Mouse (Mus musculus) lung, embryonic 15.5 days (tissue): Measurements from ENCODE around the gene Dusp27. TPM values are rescaled to one million over a fixed set of nuclear protein-coding genes. Genes with fewer than 3 reads are reported as not detected.

ENCODE experiments used
- ATAC-seq: fragments of 200-750 bp; cut with Nextera tagmentation; 2 replicates; pipeline ENCODE4 v1.8.0; 2017; ENCODE audit warnings: moderate number of reproducible peaks, borderline replicate concordance; ENCODE audit not compliant: low FRiP score, low TSS enrichment; ENCODE audit errors: extremely low read depth
- H3K27ac ChIP-seq: fragments of 300-500 bp; sonication (generic); 2 replicates; pipeline ENCODE4 v1.5.1; 2015; ENCODE audit warnings: moderate library complexity, mild to moderate bottlenecking, inconsistent platforms
- H3K27me3 ChIP-seq: fragments of 300-500 bp; sonication (generic); 2 replicates; pipeline ENCODE4 v1.6.1; 2015; ENCODE audit warnings: inconsistent platforms
- H3K36me3 ChIP-seq: fragments of 300-500 bp; sonication (generic); 2 replicates; pipeline ENCODE4 v1.6.1; 2015; ENCODE audit warnings: inconsistent platforms
- H3K4me1 ChIP-seq: fragments of 300-500 bp; sonication (generic); 2 replicates; pipeline ENCODE4 v1.6.1; 2015; ENCODE audit warnings: inconsistent platforms
- H3K4me2 ChIP-seq: fragments of 300-500 bp; sonication (generic); 2 replicates; pipeline ENCODE4 v1.6.1; 2015; ENCODE audit warnings: inconsistent platforms, mild to moderate bottlenecking, moderate library complexity
- H3K4me3 ChIP-seq: fragments of 300-500 bp; sonication (generic); 2 replicates; pipeline ENCODE4 v1.5.1; 2015; ENCODE audit warnings: mild to moderate bottlenecking, inconsistent platforms
- H3K9ac ChIP-seq: fragments of 300-500 bp; sonication (generic); 2 replicates; pipeline ENCODE4 v1.6.1; 2015; ENCODE audit warnings: inconsistent platforms
- H3K9me3 ChIP-seq: fragments of 300-500 bp; sonication (generic); 2 replicates; pipeline ENCODE4 v1.6.1; 2016; ENCODE audit warnings: inconsistent platforms
- WGBS: fragments of 180-500 bp; shearing (Covaris S2); methylation state at CpG from one replicate; pipeline ENCODE4 v1.1.7; 2015; 5-methylcytosine and 5-hydroxymethylcytosine counted together
- polyA plus RNA-seq: library from polyadenylated mRNA; unstranded; fragments of >200 nt; fragmentation: Nextera tagmentation; extraction: Ambion mirVana; gene quantifications from 2 replicates; pipeline ENCODE4 v1.2.1, GENCODE M21; 2015

Dusp27 gene
- polyA plus RNA-seq, 1 experiment from 2014 or later, result 4.5 TPM

- no peak overlapping the region for H3K4me2 ChIP-seq
- H3K27me3 ChIP-seq, result no peaks in the 10 kb centered on the region
- no peak for ATAC-seq
- no peak overlapping the region for H3K4me3 ChIP-seq
- no peaks in the 10 kb centered on the region for H3K36me3 ChIP-seq
- no peak overlapping the region for H3K9ac ChIP-seq
- H3K4me1 ChIP-seq, result peaks cover 9% of the 10 kb centered on the region; the same call in 1 of the 2 replicates
- no peak overlapping the region for H3K27ac ChIP-seq
- 71% methylated on average over 4 of the region's 4 CpGs for WGBS
- no peaks in the 10 kb centered on the region for H3K9me3 ChIP-seq
Measured at GRCm38 (mm10) chr1:166139620-166140184, 12.0 kb upstream of the Dusp27 start.

DNA sequence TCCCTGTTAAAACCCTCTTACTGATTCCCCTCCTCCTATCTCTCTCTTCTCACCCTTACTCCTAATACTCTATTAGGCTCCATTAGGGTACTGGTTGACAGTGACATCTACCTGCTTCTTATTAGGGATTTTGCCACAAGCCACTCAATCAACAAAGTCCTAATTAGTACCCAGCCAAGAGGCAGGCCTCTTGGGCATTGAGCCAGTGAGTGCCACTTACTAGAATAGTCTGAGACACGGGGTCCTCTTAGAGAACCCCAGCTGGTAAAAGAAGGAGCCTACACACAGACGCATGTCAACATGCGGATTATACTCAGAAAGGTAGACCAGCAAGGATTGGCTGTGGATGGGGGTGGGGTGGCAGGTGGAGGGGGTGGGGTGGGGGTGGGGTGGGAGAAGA is 11.4 kb upstream of the Dusp27 start:
- H3K4me3 ChIP-seq, result no peak overlapping the region
- H3K4me1 ChIP-seq, result peaks cover 9% of the 10 kb centered on the region; the same call in 1 of the 2 replicates
- H3K36me3 ChIP-seq, result no peaks in the 10 kb centered on the region
- H3K27me3 ChIP-seq, result no peaks in the 10 kb centered on the region
- H3K9ac ChIP-seq, result no peak overlapping the region
- no peak overlapping the region for H3K4me2 ChIP-seq
- no peak for ATAC-seq
- H3K9me3 ChIP-seq, result no peaks in the 10 kb centered on the region
- H3K27ac ChIP-seq, result no peak overlapping the region
- 95% methylated on average over 3 of the region's 3 CpGs for WGBS

DNA sequence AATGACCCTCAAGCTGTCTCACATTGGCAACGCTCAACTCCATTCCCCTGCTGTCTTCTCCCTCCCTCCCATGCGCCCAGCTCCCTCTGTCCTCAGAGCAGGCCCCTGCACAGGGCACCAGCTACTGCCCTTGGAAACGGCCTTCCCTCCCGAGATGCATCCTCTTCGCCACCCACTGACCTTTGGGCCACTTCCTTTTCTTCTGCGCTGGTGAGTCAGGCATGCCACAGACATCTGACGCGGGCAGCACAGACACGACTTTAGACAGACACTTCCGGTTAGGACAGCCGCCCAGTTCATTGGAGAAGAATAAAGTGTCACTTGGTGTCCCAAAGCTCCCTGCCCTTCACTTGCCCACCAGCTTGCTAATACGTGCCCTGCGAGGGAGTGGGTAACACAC is 10.4 kb upstream of the Dusp27 start:
- Histone ChIP-seq H3K4me3 (no peak overlapping the region), H3K4me1 (peaks cover 9% of the 10 kb centered on the region; the same call in 1 of the 2 replicates), H3K4me2 (no peak overlapping the region), H3K36me3 (no peaks in the 10 kb centered on the region), H3K27me3 (no peaks in the 10 kb centered on the region), H3K27ac (no peak overlapping the region), H3K9me3 (no peaks in the 10 kb centered on the region), H3K9ac (no peak overlapping the region)
- 48% methylated on average over 13 of the region's 13 CpGs for WGBS
- 0 out of 2 replicates have a peak, but pooled peaks have one; percentile 32 for ATAC-seq

GRCm38 (mm10) chr1:166137244-166137938 is 9.7 kb upstream of the Dusp27 start:
- Histone ChIP-seq H3K4me3 (no peak overlapping the region), H3K4me1 (peaks cover 9% of the 10 kb centered on the region; the same call in 1 of the 2 replicates), H3K27me3 (no peaks in the 10 kb centered on the region), H3K9ac (no peak overlapping the region), H3K27ac (no peak overlapping the region), H3K4me2 (no peak overlapping the region), H3K9me3 (no peaks in the 10 kb centered on the region), H3K36me3 (no peaks in the 10 kb centered on the region)
- 53% methylated on average over 7 of the region's 7 CpGs for WGBS
- no peak for ATAC-seq

- H3K9me3 ChIP-seq, result no peaks in the 10 kb centered on the region
- H3K4me3 ChIP-seq, result no peak overlapping the region
- no peaks in the 10 kb centered on the region for H3K36me3 ChIP-seq
- H3K27me3 ChIP-seq, result no peaks in the 10 kb centered on the region
- 40% methylated on average over 5 of the region's 5 CpGs for WGBS
- H3K9ac ChIP-seq, result no peak overlapping the region
- no peak for ATAC-seq
- no peak overlapping the region for H3K4me2 ChIP-seq
- peaks cover 19% of the 10 kb centered on the region; the same call in 1 of the 2 replicates for H3K4me1 ChIP-seq
- no peak overlapping the region for H3K27ac ChIP-seq
Measured at GRCm38 (mm10) chr1:166135091-166135740, 7.5 kb upstream of the Dusp27 start.

DNA sequence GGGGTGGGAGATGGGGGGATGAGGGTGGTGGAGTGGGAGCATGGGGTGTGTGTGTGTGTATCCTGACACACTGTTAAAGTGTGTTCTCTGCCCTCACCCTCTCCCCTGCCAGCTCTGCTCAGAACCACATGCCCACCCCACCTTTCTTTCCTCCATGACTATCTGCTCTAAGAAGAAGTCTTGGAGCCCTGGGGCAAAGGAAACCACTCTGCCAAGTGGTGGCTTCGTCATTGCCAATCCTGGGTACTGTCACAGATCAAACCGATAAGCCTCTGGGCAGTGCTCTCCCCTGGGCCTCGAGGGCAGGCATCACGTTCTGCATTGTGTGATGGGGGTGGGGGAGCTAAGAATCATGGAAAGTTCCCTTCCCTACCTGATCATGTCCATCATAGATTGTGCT is 4.6 kb upstream of the Dusp27 start:
- no peak overlapping the region for H3K27ac ChIP-seq
- H3K9ac ChIP-seq, result no peak overlapping the region
- no peaks in the 10 kb centered on the region for H3K36me3 ChIP-seq

DNA sequence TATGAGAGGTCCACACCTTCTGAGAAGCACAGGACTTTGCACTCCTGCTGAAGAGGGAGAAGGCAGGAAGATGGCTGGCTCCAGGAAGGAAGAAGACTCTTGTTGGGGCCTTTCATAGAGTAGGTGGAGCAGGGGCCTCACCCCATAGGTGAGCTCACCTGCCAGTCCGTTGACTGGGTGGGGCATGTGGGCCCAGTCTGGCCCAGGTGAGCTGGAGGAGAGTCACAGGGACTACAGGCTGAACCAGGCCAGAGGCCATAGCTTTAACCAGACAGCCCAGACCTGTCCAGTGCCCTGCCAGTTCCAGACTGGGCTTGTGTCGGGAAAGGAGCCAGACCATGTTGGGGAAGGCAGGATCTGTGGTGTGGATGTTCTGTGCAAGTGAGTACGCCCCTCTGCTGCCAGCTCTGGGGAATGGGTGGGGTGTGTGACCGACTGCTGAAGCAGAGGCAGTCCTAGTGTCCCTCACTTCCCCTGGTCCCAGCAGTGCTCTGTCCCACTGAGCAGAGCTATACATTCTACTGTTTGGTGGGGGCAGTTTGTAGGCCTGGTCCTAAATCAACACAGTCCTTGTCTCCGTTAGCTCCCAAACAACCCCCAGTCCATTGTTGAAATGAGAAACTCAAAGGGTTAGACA is 2.6 kb upstream of the Dusp27 start, which contains the start of gene Gpa33:
Gene Gpa33 (plus strand): TSS at position 15 of the 637 bp plus-strand sequence.
- Histone ChIP-seq H3K4me3 (no peak within 1 kb of the TSS), H3K27me3 (no peaks in the 10 kb centered on the region), H3K9me3 (no peaks in the 10 kb centered on the region), H3K4me2 (no peak within 1 kb of the TSS), H3K9ac (no peak within 1 kb of the TSS), H3K36me3 (no peaks in the 10 kb centered on the region), H3K4me1 (peaks cover 24% of the 10 kb centered on the region), H3K27ac (no peak within 1 kb of the TSS)
- WGBS, result 75% methylated on average over 5 of the region's 5 CpGs
- no peak for ATAC-seq

More for the DNA sequence above, 4.6 kb upstream of the Dusp27 start:
- Histone ChIP-seq H3K27me3 (no peaks in the 10 kb centered on the region), H3K4me1 (peaks cover 24% of the 10 kb centered on the region), H3K4me3 (no peak overlapping the region), H3K9me3 (no peaks in the 10 kb centered on the region), H3K4me2 (no peak overlapping the region)
- no peak for ATAC-seq
- 37% methylated on average over 4 of the region's 4 CpGs for WGBS

- no peak overlapping the region for H3K27ac ChIP-seq
- no peak overlapping the region for H3K4me3 ChIP-seq
- peaks cover 24% of the 10 kb centered on the region for H3K4me1 ChIP-seq
- ATAC-seq, result no peak
- no peaks in the 10 kb centered on the region for H3K36me3 ChIP-seq
- no peak overlapping the region for H3K9ac ChIP-seq
- H3K9me3 ChIP-seq, result no peaks in the 10 kb centered on the region
- no peaks in the 10 kb centered on the region for H3K27me3 ChIP-seq
- no peak overlapping the region for H3K4me2 ChIP-seq
- 85% methylated on average over 5 of the region's 5 CpGs for WGBS
Measured at GRCm38 (mm10) chr1:166128551-166128950, 829 bp upstream of the Dusp27 start.

DNA sequence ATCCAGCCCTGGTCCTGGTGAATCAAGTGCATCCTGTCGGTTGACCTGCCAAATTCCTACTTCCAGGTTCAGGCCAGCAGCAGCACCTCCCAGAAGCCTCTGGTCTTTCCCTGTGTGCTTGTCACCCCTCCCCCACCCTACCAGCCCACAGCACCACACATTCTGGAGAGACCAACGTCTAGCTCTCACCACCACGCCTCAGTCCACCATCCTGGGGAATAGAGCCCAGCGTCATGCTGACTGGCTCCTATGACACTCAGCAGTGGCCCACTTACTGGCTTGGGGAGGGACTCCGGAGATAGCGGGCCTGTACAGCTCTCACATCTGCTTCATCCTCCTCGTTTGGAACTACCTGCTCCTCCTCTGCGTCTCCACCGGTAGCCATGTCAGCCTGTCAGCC is 927 bp downstream of the Dusp27 start:
- H3K4me2 ChIP-seq, result peak overlapping the region; percentile 27
- ATAC-seq, result no peak
- H3K27me3 ChIP-seq, result no peaks in the 10 kb centered on the region
- no peaks in the 10 kb centered on the region for H3K9me3 ChIP-seq
- no peak overlapping the region for H3K4me3 ChIP-seq
- H3K9ac ChIP-seq, result no peak overlapping the region
- H3K4me1 ChIP-seq, result peaks cover 21% of the 10 kb centered on the region
- H3K27ac ChIP-seq, result no peak overlapping the region; the same call in 1 of the 2 replicates
- 34% methylated on average over 9 of the region's 9 CpGs for WGBS
- H3K36me3 ChIP-seq, result no peaks in the 10 kb centered on the region

- Histone ChIP-seq H3K4me2 (peak overlapping the region; percentile 27), H3K27me3 (no peaks in the 10 kb centered on the region), H3K4me3 (no peak overlapping the region), H3K9me3 (no peaks in the 10 kb centered on the region), H3K27ac (no peak overlapping the region), H3K36me3 (no peaks in the 10 kb centered on the region), H3K4me1 (peaks cover 17% of the 10 kb centered on the region), H3K9ac (no peak overlapping the region)
- 88% methylated on average over 6 of the region's 6 CpGs for WGBS
- no peak for ATAC-seq
Measured at GRCm38 (mm10) chr1:166126290-166126689, 1.4 kb downstream of the Dusp27 start.

DNA sequence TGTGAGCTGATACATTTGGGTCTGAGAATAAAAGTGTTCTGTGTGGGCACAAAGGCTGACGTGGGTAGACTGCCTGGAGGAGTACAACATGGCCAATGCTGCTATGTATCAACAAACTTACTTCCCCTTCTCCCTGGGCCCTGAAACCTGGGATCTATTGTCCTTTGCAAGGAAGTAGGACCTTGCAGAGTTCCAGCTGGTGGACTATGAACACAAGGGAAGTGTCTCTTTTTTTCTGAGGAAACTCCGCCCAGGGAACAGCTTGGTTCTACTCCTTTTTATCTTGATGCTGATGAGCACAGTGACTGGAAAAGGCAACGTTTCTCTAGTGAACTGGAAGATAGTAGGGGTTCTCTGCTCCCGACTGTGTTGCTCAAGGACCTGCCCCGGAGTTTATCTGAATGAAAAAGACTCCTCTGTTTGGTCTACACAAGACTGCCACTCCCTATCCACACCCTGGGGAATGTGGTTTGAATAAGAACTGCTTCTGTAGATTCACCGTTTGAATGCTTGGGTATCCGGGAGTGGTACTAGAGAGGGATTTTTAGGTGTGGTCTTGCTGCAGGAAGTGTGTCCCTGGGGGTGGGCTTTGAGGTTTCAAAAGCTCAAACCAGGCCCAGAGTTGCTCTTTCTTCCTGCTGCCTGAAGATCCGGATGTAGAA is 2.7 kb downstream of the Dusp27 start:
- H3K9ac ChIP-seq, result no peak overlapping the region
- peaks cover 12% of the 10 kb centered on the region for H3K4me1 ChIP-seq
- WGBS, result 63% methylated on average over 8 of the region's 8 CpGs
- no peak for ATAC-seq
- H3K4me3 ChIP-seq, result no peak overlapping the region
- no peak overlapping the region for H3K27ac ChIP-seq
- H3K27me3 ChIP-seq, result no peaks in the 10 kb centered on the region
- no peaks in the 10 kb centered on the region for H3K9me3 ChIP-seq
- no peak overlapping the region for H3K4me2 ChIP-seq
- H3K36me3 ChIP-seq, result no peaks in the 10 kb centered on the region
